Mouse (Mus musculus) CH12.LX (cell line): ENCODE results near the gene Vps37b. TPM values are rescaled to one million over a fixed set of nuclear protein-coding genes. Genes with fewer than 3 reads are reported as not detected.

ENCODE experiments used
- DNase-seq: peaks from one replicate; pipeline ENCODE4 v3.0.0-alpha.2; 2013; ENCODE audit errors: extremely low read depth
- H3K27ac ChIP-seq: 2 replicates; pipeline ENCODE4 v1.5.1; 2012; ENCODE audit warnings: low read depth, mild to moderate bottlenecking, control low read depth, moderate library complexity; ENCODE audit not compliant: insufficient read depth
- H3K27me3 ChIP-seq: replicated peaks from 2 replicates; pipeline ENCODE3; 2012; ENCODE audit warnings: inconsistent platforms
- H3K36me3 ChIP-seq, 2 experiments: replicated peaks in 1 of 2; 2 replicates each; pipeline versions ENCODE3 to v1.6.1; 2012; ENCODE audit warnings: inconsistent platforms in 1 of 2, low read length in 1 of 2, mild to moderate bottlenecking in 1 of 2, mixed read lengths in 1 of 2, moderate library complexity in 1 of 2; ENCODE audit not compliant: control insufficient read depth in 1 of 2, insufficient read depth in 1 of 2
- H3K4me1 ChIP-seq, 2 experiments: 2 replicates each; pipeline ENCODE4 v1.6.1; 2012; ENCODE audit warnings: inconsistent platforms in 1 of 2, moderate library complexity in 1 of 2; ENCODE audit not compliant: insufficient read depth in 2 of 2, control insufficient read depth in 1 of 2
- H3K4me2 ChIP-seq: 2 replicates; pipeline ENCODE4 v1.6.1; 2012; ENCODE audit warnings: low read depth, mild to moderate bottlenecking, control low read depth; ENCODE audit not compliant: poor library complexity, insufficient read depth, severe bottlenecking
- H3K4me3 ChIP-seq, 3 experiments: fragments of 150-350 bp in 1 of 3; sonication (generic) in 1 of 3; replicated peaks in 1 of 3; 2 replicates each; pipeline versions ENCODE3 to v1.5.1; 2011 to 2012; ENCODE audit warnings: low read depth in 2 of 3, low read length in 2 of 3, mild to moderate bottlenecking in 2 of 3, moderate library complexity in 2 of 3, control low read depth in 1 of 3, improper control_type of control experiment in 1 of 3, inconsistent platforms in 1 of 3, mixed read lengths in 1 of 3; ENCODE audit not compliant: poor library complexity in 1 of 3
- H3K79me2 ChIP-seq: replicated peaks from 2 replicates; pipeline ENCODE4 v1.6.1; 2012; ENCODE audit warnings: mild to moderate bottlenecking, moderate library complexity; ENCODE audit not compliant: control insufficient read depth, poor library complexity, insufficient read depth, severe bottlenecking; ENCODE audit errors: extremely low read depth
- H3K9ac ChIP-seq: 2 replicates; pipeline ENCODE4 v1.6.1; 2012; ENCODE audit warnings: low read depth, mild to moderate bottlenecking, control low read depth, moderate library complexity; ENCODE audit not compliant: insufficient read depth
- H3K9me3 ChIP-seq: replicated peaks from 2 replicates; pipeline ENCODE3; 2012; ENCODE audit warnings: low read length, inconsistent platforms, mixed read lengths
- BHLHE40 ChIP-seq: IDR thresholded peaks from 2 replicates; pipeline ENCODE4 v1.6.1; 2011; ENCODE audit warnings: mild to moderate bottlenecking, low read depth, low read length, improper control_type of control experiment
- CHD1 ChIP-seq: IDR thresholded peaks from 2 replicates; pipeline ENCODE4 v1.6.1; 2012; ENCODE audit warnings: low read depth, low read length, improper control_type of control experiment, inconsistent platforms
- CHD2 ChIP-seq: IDR thresholded peaks from 2 replicates; pipeline ENCODE4 v1.6.1; 2011; ENCODE audit warnings: low read length, improper control_type of control experiment
- ELF1 ChIP-seq: IDR thresholded peaks from 2 replicates; pipeline ENCODE4 v1.6.1; 2014; ENCODE audit warnings: low read depth, mild to moderate bottlenecking, inconsistent platforms, low read length, improper control_type of control experiment
- EP300 ChIP-seq: IDR thresholded peaks from 2 replicates; pipeline ENCODE4 v1.6.1; 2011; ENCODE audit warnings: low read length, improper control_type of control experiment
- ETS1 ChIP-seq: conservative IDR thresholded peaks from 2 replicates; pipeline ENCODE4 v1.6.1; 2012; ENCODE audit warnings: low read depth, mild to moderate bottlenecking, inconsistent platforms, low read length, improper control_type of control experiment, moderate library complexity
- GABPA ChIP-seq: IDR thresholded peaks from 2 replicates; pipeline ENCODE4 v1.6.1; 2012; ENCODE audit warnings: low read depth, low read length, improper control_type of control experiment, inconsistent platforms; ENCODE audit not compliant: insufficient replicate concordance
- HCFC1 ChIP-seq: IDR thresholded peaks from 2 replicates; pipeline ENCODE4 v1.6.1; 2012; ENCODE audit warnings: low read depth, mild to moderate bottlenecking, inconsistent platforms, low read length, improper control_type of control experiment
- KAT2A ChIP-seq: IDR thresholded peaks from 2 replicates; pipeline ENCODE4 v1.6.1; 2012; ENCODE audit warnings: low read length, improper control_type of control experiment, inconsistent platforms; ENCODE audit not compliant: insufficient replicate concordance
- MAFK ChIP-seq: IDR thresholded peaks from 2 replicates; pipeline ENCODE4 v1.6.1; 2011; ENCODE audit warnings: low read length, improper control_type of control experiment; ENCODE audit not compliant: insufficient replicate concordance
- MAX ChIP-seq: IDR thresholded peaks from 2 replicates; pipeline ENCODE4 v1.6.1; 2011; ENCODE audit warnings: low read length, improper control_type of control experiment
- MEF2A ChIP-seq: IDR thresholded peaks from 2 replicates; pipeline ENCODE4 v1.6.1; 2014; ENCODE audit warnings: low read depth, mild to moderate bottlenecking, inconsistent platforms, low read length, improper control_type of control experiment, borderline replicate concordance
- MXI1 ChIP-seq: IDR thresholded peaks from 2 replicates; pipeline ENCODE4 v1.6.1; 2011; ENCODE audit warnings: mild to moderate bottlenecking, low read depth, low read length, improper control_type of control experiment
- MYC ChIP-seq: IDR thresholded peaks from 2 replicates; pipeline ENCODE4 v1.6.1; 2011; ENCODE audit warnings: low read depth, mild to moderate bottlenecking, improper control_type of control experiment, low read length
- NELFE ChIP-seq: IDR thresholded peaks from 2 replicates; pipeline ENCODE4 v1.6.1; 2011; ENCODE audit warnings: low read depth, low read length, improper control_type of control experiment
- NRF1 ChIP-seq: IDR thresholded peaks from 2 replicates; pipeline ENCODE4 v1.6.1; 2014; ENCODE audit warnings: low read depth, mild to moderate bottlenecking, inconsistent platforms, low read length, improper control_type of control experiment, moderate library complexity
- PAX5 ChIP-seq: IDR thresholded peaks from 2 replicates; pipeline ENCODE4 v1.6.1; 2012; ENCODE audit warnings: low read length, inconsistent platforms, mixed read lengths
- POLR2A ChIP-seq: IDR thresholded peaks from 2 replicates; pipeline ENCODE4 v1.6.1; 2011; ENCODE audit warnings: low read depth, mild to moderate bottlenecking, improper control_type of control experiment, low read length
- POLR2AphosphoS2 ChIP-seq: IDR thresholded peaks from 2 replicates; pipeline ENCODE4 v1.6.1; 2011; ENCODE audit warnings: low read depth, low read length, improper control_type of control experiment
- RAD21 ChIP-seq: IDR thresholded peaks from 2 replicates; pipeline ENCODE4 v1.6.1; 2011; ENCODE audit warnings: low read depth, mild to moderate bottlenecking, low read length, improper control_type of control experiment, moderate library complexity
- RCOR1 ChIP-seq: conservative IDR thresholded peaks from 2 replicates; pipeline ENCODE4 v1.6.1; 2012; ENCODE audit warnings: low read depth, mild to moderate bottlenecking, inconsistent platforms, low read length, improper control_type of control experiment
- SIN3A ChIP-seq: IDR thresholded peaks from 2 replicates; pipeline ENCODE4 v1.6.1; 2012; ENCODE audit warnings: low read length, improper control_type of control experiment, inconsistent platforms
- SMC3 ChIP-seq: IDR thresholded peaks from 2 replicates; pipeline ENCODE4 v1.6.1; 2011; ENCODE audit warnings: low read depth, low read length, improper control_type of control experiment
- TCF12 ChIP-seq: IDR thresholded peaks from 2 replicates; pipeline ENCODE4 v1.6.1; 2014; ENCODE audit warnings: low read depth, mild to moderate bottlenecking, inconsistent platforms, low read length, improper control_type of control experiment
- UBTF ChIP-seq: IDR thresholded peaks from 2 replicates; pipeline ENCODE4 v1.6.1; 2012; ENCODE audit warnings: low read depth, mild to moderate bottlenecking, inconsistent platforms, low read length, improper control_type of control experiment, moderate library complexity
- USF2 ChIP-seq: conservative IDR thresholded peaks from 2 replicates; pipeline ENCODE4 v1.6.1; 2011; ENCODE audit warnings: low read depth, low read length, improper control_type of control experiment
- ZC3H11A ChIP-seq: IDR thresholded peaks from 2 replicates; pipeline ENCODE4 v1.6.1; 2012; ENCODE audit warnings: low read depth, mild to moderate bottlenecking, inconsistent platforms, low read length, improper control_type of control experiment
- ZKSCAN1 ChIP-seq: IDR thresholded peaks from 2 replicates; pipeline ENCODE4 v1.6.1; 2012; ENCODE audit warnings: low read depth, inconsistent platforms, low read length, improper control_type of control experiment, borderline replicate concordance
- ZNF384 ChIP-seq: IDR thresholded peaks from 2 replicates; pipeline ENCODE4 v1.6.1; 2012; ENCODE audit warnings: low read depth, low read length, improper control_type of control experiment, inconsistent platforms
- dilution Hi-C: fragments of 300-500 bp; cut with MboI; formaldehyde crosslinking; loops from 2 replicates; pipeline ENCODE4 v1.14.3; 2020; ENCODE audit warnings: low sequenced_read_pairs; ENCODE audit not compliant: extremely low pct_unique_long_range_greater_than_20kb, extremely low pct_ligation_motif_present
- in situ Hi-C: fragments of 300-500 bp; cut with MboI; formaldehyde crosslinking; loops from 3 replicates; pipeline ENCODE4 v1.14.3; 2019; ENCODE audit warnings: low sequenced_read_pairs, low pct_ligation_motif_present, low pct_unique_long_range_greater_than_20kb, mixed read lengths
- polyA plus RNA-seq: library from polyadenylated mRNA; unstranded; fragments of >175 nt; gene quantifications from 2 replicates; pipeline ENCODE4 v1.2.1, GENCODE M21; 2012; ENCODE audit warnings: low read depth; ENCODE audit not compliant: insufficient read length
- total RNA-seq, 2 experiments: library from RNA; depleted of rRNA; stranded (reverse); fragments of 300-350 nt in 1 of 2; fragments of >200 nt in 1 of 2; gene quantifications; 2 replicates each; pipeline ENCODE4 v1.2.3; 2012 to 2014

Gene Vps37b
- total and polyA plus RNA-seq, 3 experiments: 8.7 to 23.5 (median 10.2) TPM

DNA sequence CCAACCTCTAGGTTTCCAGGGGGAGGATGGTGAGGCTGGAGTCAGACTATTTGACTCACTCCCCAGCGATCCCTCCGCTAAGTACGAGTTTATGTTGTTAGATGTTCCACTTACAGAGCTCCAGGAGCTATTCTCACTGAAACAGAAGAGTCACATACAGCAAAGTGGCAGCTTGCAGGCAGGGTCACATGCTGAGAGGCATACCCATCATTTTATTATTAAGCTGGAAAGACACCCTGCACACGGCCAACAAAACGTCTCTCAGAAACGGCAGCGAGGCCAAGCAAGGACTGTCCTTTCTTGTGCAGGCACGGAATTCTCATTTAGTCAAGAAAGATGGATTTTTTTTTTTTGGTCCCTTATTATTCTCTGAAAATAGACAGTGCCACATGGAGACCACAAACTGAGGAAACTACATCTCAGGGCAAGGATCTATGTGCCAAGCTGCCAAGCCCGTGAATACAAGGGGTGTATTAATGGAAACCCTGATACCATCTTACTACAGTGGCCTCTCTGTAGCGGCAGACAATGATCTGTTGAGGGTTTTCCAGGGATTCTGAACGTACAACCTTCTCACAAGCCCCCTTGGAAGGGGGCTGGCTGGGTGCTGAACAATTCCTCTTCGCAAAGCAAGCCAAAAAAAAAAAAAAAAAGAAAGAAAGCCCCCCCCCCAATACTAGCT is 1.5 kb downstream of the Vps37b start:
- H3K9me3 ChIP-seq: no peaks in the 10 kb centered on the region
- peak overlapping the region in 1 of 3 experiments; percentile 89 for H3K4me3 ChIP-seq
- H3K4me2 ChIP-seq: peak overlapping the region; percentile 85; the same call in 1 of the 2 replicates
- H3K79me2 ChIP-seq: peaks cover 26% of the 10 kb centered on the region
- no peak for DNase-seq
- H3K4me1 ChIP-seq: peaks cover 20 to 63% of the 10 kb centered on the region in 2 experiments
- peaks cover 3 to 40% of the 10 kb centered on the region in 2 experiments for H3K36me3 ChIP-seq
- no peak for TF ChIP-seq POLR2A
- no peak for TF ChIP-seq NELFE
- TF ChIP-seq SIN3A: no peak; the same call in 1 of the 2 replicates
- TF ChIP-seq CHD1: no peak
- TF ChIP-seq UBTF: no peak
- no peak for TF ChIP-seq RCOR1
- TF ChIP-seq USF2: no peak
- no peak for TF ChIP-seq GABPA
- no peak for TF ChIP-seq HCFC1
- no peak for TF ChIP-seq KAT2A
- TF ChIP-seq SMC3: no peak
- TF ChIP-seq MAFK: no peak
- TF ChIP-seq ZNF384: no peak
- TF ChIP-seq ZKSCAN1: no peak
- no peak for TF ChIP-seq MAX
- TF ChIP-seq PAX5: no peak
- TF ChIP-seq CHD2: no peak
- TF ChIP-seq ETS1: no peak
- no peak for TF ChIP-seq BHLHE40
- TF ChIP-seq NRF1: no peak
- H3K27ac ChIP-seq: no peak overlapping the region
- H3K9ac ChIP-seq: peak overlapping the region; percentile 89
- in situ Hi-C loops (no loop called here), dilution Hi-C loops (no loop called here)
- H3K27me3 ChIP-seq: peaks cover 2% of the 10 kb centered on the region

DNA sequence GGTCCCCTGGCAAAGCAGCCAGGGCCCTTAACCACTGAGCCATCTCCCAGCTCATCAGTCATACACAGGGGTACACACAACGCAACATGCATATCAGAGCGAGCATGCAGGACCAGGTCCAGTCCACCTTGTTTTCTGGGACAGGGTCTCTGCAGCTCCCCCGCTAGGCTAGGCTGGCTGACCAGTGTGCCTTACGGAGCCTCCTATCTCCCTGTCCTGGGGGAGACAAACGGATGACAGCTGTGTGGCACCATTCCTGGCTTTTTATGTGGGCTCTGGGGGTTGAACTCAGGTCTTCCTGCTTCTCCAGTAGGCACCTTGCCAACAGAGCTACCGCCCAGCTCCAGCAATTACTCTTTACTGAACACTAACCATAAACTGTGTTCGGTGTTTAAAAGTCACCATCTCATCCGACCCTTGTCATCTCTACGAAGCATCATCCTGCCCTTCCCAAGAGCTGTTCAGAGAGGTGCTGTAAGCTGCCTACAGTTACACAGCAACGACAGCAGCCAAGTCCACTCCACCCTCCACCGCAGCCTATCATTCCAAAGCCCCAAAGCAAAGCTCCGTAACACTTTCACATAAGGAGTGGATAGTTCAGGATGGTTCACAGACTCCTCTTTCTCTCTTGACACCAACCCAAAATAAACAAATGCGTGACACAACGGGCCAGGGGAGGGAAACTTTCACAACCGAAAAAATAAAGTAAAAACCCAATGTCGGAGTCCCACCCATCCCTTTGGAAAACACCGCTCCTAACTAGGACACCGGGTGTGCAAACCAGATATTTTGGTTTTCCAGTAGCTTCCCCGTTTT is 2.6 kb downstream of the Vps37b start:
- Histone ChIP-seq H3K9ac (no peak overlapping the region), H3K4me2 (no peak overlapping the region), H3K36me3 (peaks cover 3 to 40% of the 10 kb centered on the region in 2 experiments), H3K79me2 (peaks cover 30% of the 10 kb centered on the region), H3K27me3 (peaks cover 2% of the 10 kb centered on the region), H3K9me3 (no peaks in the 10 kb centered on the region), H3K27ac (no peak overlapping the region), H3K4me1 (peaks cover 19 to 63% of the 10 kb centered on the region in 2 experiments), H3K4me3 (no peak overlapping the region)
- dilution Hi-C loops: no loop called here
- DNase-seq: no peak
- in situ Hi-C loops: no loop called here
- no peak for TF ChIP-seq MXI1
- no peak for TF ChIP-seq PAX5
- no peak for TF ChIP-seq SMC3
- TF ChIP-seq EP300: no peak
- TF ChIP-seq MAX: no peak
- TF ChIP-seq MEF2A: no peak
- TF ChIP-seq MYC: no peak
- TF ChIP-seq CHD2: no peak
- TF ChIP-seq ELF1: no peak
- no peak for TF ChIP-seq ZC3H11A
- no peak for TF ChIP-seq POLR2A
- TF ChIP-seq RAD21: no peak
- no peak for TF ChIP-seq KAT2A
- no peak for TF ChIP-seq CHD1
- no peak for TF ChIP-seq POLR2AphosphoS2
- no peak for TF ChIP-seq RCOR1
- no peak for TF ChIP-seq HCFC1
- TF ChIP-seq NELFE: no peak
- no peak for TF ChIP-seq TCF12
- TF ChIP-seq USF2: no peak
